14 mouse cellular contexts compared by ENCODE assay signal in the genomic region with DNA sequence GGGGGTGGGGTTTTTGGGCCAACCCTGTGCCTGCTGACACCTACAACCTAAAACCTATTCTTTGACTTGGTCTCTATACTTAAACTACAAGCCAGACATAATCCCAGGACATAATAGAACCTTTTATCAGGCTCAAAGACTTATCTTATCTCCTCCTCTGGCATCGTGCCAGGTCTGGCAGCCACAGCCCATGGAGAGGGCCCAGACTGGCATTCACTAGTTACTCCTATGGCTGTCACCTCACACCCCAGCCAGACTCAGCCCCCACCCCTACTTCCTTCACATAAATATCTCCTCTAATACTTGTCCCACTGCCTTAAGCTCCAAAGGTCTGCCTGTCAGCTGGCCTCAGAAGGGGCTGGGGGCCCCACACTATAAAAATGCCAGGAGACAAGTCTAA. TPM values are rescaled to one million over a fixed set of nuclear protein-coding genes. Genes with fewer than 3 reads are reported as not detected.
A peak's percentile ranks its signal among the peaks of the same experiment; 100 is the strongest.
DNase-seq lines count a peak whose midpoint lies in the region; ATAC-seq lines count a peak whose summit lies in the region.
"Had no signal": no experiment of that assay in that cellular context is flagged by ENCODE, and none has a peak within 500 bp of the region (broad histone marks: within the 10 kb centered on the region; RNA-seq: fewer than 3 reads in every experiment).

No protein-coding gene starts in this region.

- peaks cover 4% of the 10 kb centered on the region; the same call in 1 of the 2 replicates for H3K27me3 ChIP-seq in heart, embryonic 10.5 days (ENCODE audit: insufficient read depth, poor library complexity, severe bottlenecking)
- no peaks in the 10 kb centered on the region for H3K27me3 ChIP-seq in stomach, embryonic 16.5 days (ENCODE audit: control insufficient read depth, insufficient read depth, low read length)

- peak overlapping the region; percentile 87 for H3K27ac ChIP-seq in heart, embryonic 10.5 days
- H3K27ac ChIP-seq in stomach, embryonic 16.5 days (ENCODE audit: low read length): 0 out of 2 replicates have a peak overlapping the region, but pooled peaks have one; percentile 41
- H3K27ac ChIP-seq: hindbrain, embryonic 12.5 days had no signal

- peak; percentile 59; the same call in 1 of the 2 replicates for ATAC-seq in stomach, embryonic 16.5 days (ENCODE audit: insufficient read depth, low FRiP score)
- ATAC-seq: activated CD4-positive, CD25-positive, alpha-beta regulatory T cell, adult 4 months had no signal

- H3K36me3 ChIP-seq in heart, embryonic 10.5 days: no peaks in the 10 kb centered on the region; the same call in 1 of the 2 replicates
- H3K36me3 ChIP-seq in stomach, embryonic 16.5 days (ENCODE audit: control insufficient read depth, insufficient read depth, low read length): no peaks in the 10 kb centered on the region
- H3K36me3 ChIP-seq: hindbrain, embryonic 12.5 days had no signal

- WGBS in heart, embryonic 10.5 days: 20% methylated on average over 1 of the region's 1 CpGs
- 36% methylated on average over 1 of the region's 1 CpGs for WGBS in stomach, embryonic 16.5 days

- intact Hi-C loops in heart, postnatal 36 days (cut with DNase I): no loop called here
- intact Hi-C loops in heart, postnatal 14 days (cut with DNase I): no loop called here

- H3K9me3 ChIP-seq in heart, embryonic 10.5 days: no peaks in the 10 kb centered on the region
- no peaks in the 10 kb centered on the region for H3K9me3 ChIP-seq in stomach, embryonic 16.5 days (replicated peaks; ENCODE audit: control insufficient read depth, low read length)
- H3K9me3 ChIP-seq: hindbrain, embryonic 12.5 days had no signal

- DNase-seq in heart, embryonic 10.5 days (ENCODE audit: low spot score): no peak
- DNase-seq in heart, postnatal 36 days: no peak
- peak; percentile 51 for DNase-seq in ovary, postnatal 36 days (ENCODE audit: low spot score)
- no peak for DNase-seq in ovary, adult 18-20 months (ENCODE audit: low spot score)
- peak; percentile 44 to 52 for DNase-seq in heart, postnatal 14 days
- DNase-seq in layer of hippocampus, adult 9-11 months: no peak
- DNase-seq in spleen, postnatal 4 days (ENCODE audit: low spot score in 2 of 2): no peak
- DNase-seq: cerebellum, adult 9-11 months; liver; thymus, postnatal 25 days had no signal

- 0 out of 2 replicates have a peak overlapping the region, but pooled peaks have one; percentile 15 for H3K9ac ChIP-seq in stomach, embryonic 16.5 days (ENCODE audit: low read length)
- H3K9ac ChIP-seq: hindbrain, embryonic 12.5 days had no signal

- 0 out of 2 replicates have a peak overlapping the region, but pooled peaks have one; percentile 19 for H3K4me3 ChIP-seq in heart, embryonic 10.5 days
- H3K4me3 ChIP-seq in stomach, embryonic 16.5 days (replicated peaks; ENCODE audit: low read length): no peak overlapping the region
- H3K4me3 ChIP-seq: erythroblast, embryonic 14.5 days; hindbrain, embryonic 12.5 days had no signal

- peaks cover 69% of the 10 kb centered on the region for H3K4me1 ChIP-seq in heart, embryonic 10.5 days
- H3K4me1 ChIP-seq in stomach, embryonic 16.5 days (ENCODE audit: control insufficient read depth, insufficient read depth, low read length): peaks cover 26% of the 10 kb centered on the region

- no peak overlapping the region for H3K4me2 ChIP-seq in stomach, embryonic 16.5 days (ENCODE audit: low read depth, low read length)
- H3K4me2 ChIP-seq: hindbrain, embryonic 12.5 days had no signal

RNA-seq across cellular contexts. Expression of gene Rab11fip5, which starts 8.0 kb away (rescaled TPM):
- 9.0 and 23.0 TPM in 2 replicates for polyA plus RNA-seq in heart, embryonic 10.5 days (2016; fragmentation: Nextera tagmentation; extraction: Ambion mirVana)
- total RNA-seq in heart, postnatal 36 days (2021): 10 to 100 TPM; 65.0 to 67.0 TPM
- 10 to 100 TPM; 53.9 to 54.0 TPM for total RNA-seq in heart, postnatal 14 days (2021)
- polyA plus RNA-seq in stomach, embryonic 16.5 days (2015; fragmentation: Nextera tagmentation; extraction: Ambion mirVana): 10.1 and 10.2 TPM in 2 replicates

RNA-seq across cellular contexts. Expression of gene Sfxn5, which starts 33.2 kb away (rescaled TPM):
- polyA plus RNA-seq in heart, embryonic 10.5 days (2016; fragmentation: Nextera tagmentation; extraction: Ambion mirVana): 4.5 and 5.8 TPM in 2 replicates
- 1 to 10 TPM; 3.4 to 4.1 TPM for total RNA-seq in heart, postnatal 36 days (2021)
- 1 to 10 TPM; 3.9 to 5.7 TPM for total RNA-seq in heart, postnatal 14 days (2021)
- polyA plus RNA-seq in stomach, embryonic 16.5 days (2015; fragmentation: Nextera tagmentation; extraction: Ambion mirVana): 10.7 and 11.0 TPM in 2 replicates

RNA-seq across cellular contexts. Expression of gene Noto, which starts 57.3 kb away (rescaled TPM):
- not detected in 2 replicates for polyA plus RNA-seq in heart, embryonic 10.5 days (2016; fragmentation: Nextera tagmentation; extraction: Ambion mirVana)
- total RNA-seq in heart, postnatal 36 days (2021): not detected
- not detected for total RNA-seq in heart, postnatal 14 days (2021)
- polyA plus RNA-seq in stomach, embryonic 16.5 days (2015; fragmentation: Nextera tagmentation; extraction: Ambion mirVana): not detected in 2 replicates
- polyA plus RNA-seq: activated CD4-positive, CD25-positive, alpha-beta regulatory T cell, adult 4 months; erythroblast, embryonic 14.5 days; hindbrain, embryonic 12.5 days had no signal

Comparison
In these comparisons a context has a peak if more than half of its experiments do, and no peak if none do; other contexts are left out.
1. DNase-seq: peak in ovary, postnatal 36 days (single experiment) and heart, postnatal 14 days (2 of 2); none in heart, embryonic 10.5 days (single experiment), heart, postnatal 36 days (0 of 2), ovary, adult 18-20 months (single experiment), layer of hippocampus, adult 9-11 months (single experiment) and spleen, postnatal 4 days (0 of 2).